Mouse (Mus musculus) neural tube, embryonic 15.5 days (tissue): ENCODE measurements around the gene Slc25a17. TPM values are rescaled to one million over a fixed set of nuclear protein-coding genes. Genes with fewer than 3 reads are reported as not detected.
A peak's percentile ranks its signal among the peaks of the same experiment; 100 is the strongest.

Source experiments
- ATAC-seq: fragments of 200-750 bp; cut with Nextera tagmentation; 2 replicates; pipeline ENCODE4 v1.8.0; 2017; ENCODE audit warnings: mild to moderate bottlenecking, moderate TSS enrichment, moderate library complexity; ENCODE audit not compliant: low FRiP score
- H3K27ac ChIP-seq: fragments of 300-500 bp; sonication (generic); replicated peaks from 2 replicates; pipeline ENCODE4 v1.5.1; 2015; ENCODE audit warnings: mild to moderate bottlenecking, inconsistent platforms
- H3K27me3 ChIP-seq: fragments of 300-500 bp; sonication (generic); replicated peaks from 2 replicates; pipeline ENCODE4 v1.6.1; 2015; ENCODE audit warnings: inconsistent platforms
- H3K36me3 ChIP-seq: fragments of 300-500 bp; sonication (generic); 2 replicates; pipeline ENCODE4 v1.6.1; 2015; ENCODE audit warnings: inconsistent platforms
- H3K4me1 ChIP-seq: fragments of 300-500 bp; sonication (generic); 2 replicates; pipeline ENCODE4 v1.6.1; 2015; ENCODE audit warnings: inconsistent platforms
- H3K4me2 ChIP-seq: fragments of 300-500 bp; sonication (generic); 2 replicates; pipeline ENCODE4 v1.6.1; 2015; ENCODE audit warnings: inconsistent platforms, mild to moderate bottlenecking, moderate library complexity
- H3K4me3 ChIP-seq: fragments of 300-500 bp; sonication (generic); replicated peaks from 2 replicates; pipeline ENCODE4 v1.5.1; 2015; ENCODE audit warnings: mild to moderate bottlenecking, inconsistent platforms
- H3K9ac ChIP-seq: fragments of 300-500 bp; sonication (generic); replicated peaks from 2 replicates; pipeline ENCODE4 v1.6.1; 2015; ENCODE audit warnings: mild to moderate bottlenecking, inconsistent platforms
- H3K9me3 ChIP-seq: fragments of 300-500 bp; sonication (generic); replicated peaks from 2 replicates; pipeline ENCODE4 v1.6.1; 2016; ENCODE audit warnings: inconsistent platforms
- WGBS: fragments of 180-500 bp; shearing (Covaris S2); methylation state at CpG from one replicate; pipeline ENCODE4 v1.1.7; 2015; ENCODE audit warnings: mixed read lengths; 5-methylcytosine and 5-hydroxymethylcytosine counted together
- polyA plus RNA-seq: library from polyadenylated mRNA; unstranded; fragments of >200 nt; fragmentation: Nextera tagmentation; extraction: Ambion mirVana; gene quantifications from 2 replicates; pipeline ENCODE4 v1.2.1, GENCODE M21; 2015

Slc25a17 gene
- polyA plus RNA-seq, 1 experiment from 2014 or later = 134 TPM

DNA sequence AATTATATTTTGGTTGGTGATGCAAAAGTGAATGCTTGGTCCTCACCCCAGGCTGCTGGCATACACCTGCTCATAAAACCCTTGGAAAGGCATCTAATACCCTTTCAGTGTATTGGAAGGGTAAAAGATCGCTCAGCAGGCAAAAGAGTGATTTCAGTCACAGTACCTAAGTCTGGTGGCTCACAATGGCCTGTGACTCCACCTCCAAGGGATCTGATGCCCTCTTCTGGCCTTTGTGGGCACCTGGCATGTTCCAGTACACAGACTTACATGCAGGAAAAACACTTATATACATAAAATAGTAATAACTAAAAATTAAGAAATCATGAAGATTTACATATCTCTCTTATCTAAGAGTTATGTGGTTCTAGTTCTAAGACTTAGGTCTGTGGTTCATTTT lies 8.0 kb downstream of the Slc25a17 start:
- Histone ChIP-seq H3K27me3 (no peaks in the 10 kb centered on the region), H3K36me3 (no peaks in the 10 kb centered on the region), H3K9me3 (no peaks in the 10 kb centered on the region), H3K9ac (no peak overlapping the region), H3K27ac (no peak overlapping the region), H3K4me1 (peaks cover 13% of the 10 kb centered on the region; the same call in 1 of the 2 replicates), H3K4me3 (no peak overlapping the region), H3K4me2 (no peak overlapping the region)
- WGBS = 53% methylated on average over 1 of the region's 1 CpGs
- ATAC-seq = no peak

GRCm38 (mm10) chr15:81350401-81350800 lies 10.2 kb downstream of the Slc25a17 start:
- H3K9me3 ChIP-seq = no peaks in the 10 kb centered on the region
- no peak overlapping the region for H3K4me2 ChIP-seq
- no peaks in the 10 kb centered on the region for H3K27me3 ChIP-seq
- no peak overlapping the region for H3K9ac ChIP-seq
- H3K4me3 ChIP-seq = no peak overlapping the region
- no peak overlapping the region for H3K27ac ChIP-seq
- H3K36me3 ChIP-seq = no peaks in the 10 kb centered on the region
- WGBS = 78% methylated on average over 1 of the region's 1 CpGs
- peaks cover 6% of the 10 kb centered on the region; the same call in 1 of the 2 replicates for H3K4me1 ChIP-seq
- no peak for ATAC-seq

- peaks cover 4% of the 10 kb centered on the region; the same call in 1 of the 2 replicates for H3K36me3 ChIP-seq
- no peak overlapping the region for H3K9ac ChIP-seq
- WGBS = 82% methylated on average over 2 of the region's 2 CpGs
Observed at GRCm38 (mm10) chr15:81348366-81348765, 12.2 kb downstream of the Slc25a17 start.

GRCm38 (mm10) chr15:81347466-81347865 lies 13.1 kb downstream of the Slc25a17 start:
- no peak overlapping the region for H3K9ac ChIP-seq
- peak overlapping the region; percentile 41; the same call in 1 of the 2 replicates for H3K27ac ChIP-seq
- no peak overlapping the region for H3K4me3 ChIP-seq
- H3K9me3 ChIP-seq = no peaks in the 10 kb centered on the region
- ATAC-seq = no peak
- WGBS = 84% methylated on average over 2 of the region's 2 CpGs
- no peak overlapping the region for H3K4me2 ChIP-seq
- peaks cover 12% of the 10 kb centered on the region; the same call in 1 of the 2 replicates for H3K36me3 ChIP-seq
- peaks cover 6% of the 10 kb centered on the region; the same call in 1 of the 2 replicates for H3K4me1 ChIP-seq
- H3K27me3 ChIP-seq = no peaks in the 10 kb centered on the region

More at GRCm38 (mm10) chr15:81348366-81348765, 12.2 kb downstream of the Slc25a17 start:
- Histone ChIP-seq H3K27ac (peak overlapping the region; percentile 41; the same call in 1 of the 2 replicates), H3K4me3 (no peak overlapping the region), H3K27me3 (no peaks in the 10 kb centered on the region), H3K4me2 (no peak overlapping the region), H3K4me1 (peaks cover 6% of the 10 kb centered on the region; the same call in 1 of the 2 replicates), H3K9me3 (no peaks in the 10 kb centered on the region)
- ATAC-seq = no peak

GRCm38 (mm10) chr15:81341426-81341825 lies 19.2 kb downstream of the Slc25a17 start:
- 77% methylated on average over 2 of the region's 2 CpGs for WGBS
- Histone ChIP-seq H3K4me2 (no peak overlapping the region), H3K36me3 (peaks cover 33% of the 10 kb centered on the region), H3K9me3 (no peaks in the 10 kb centered on the region), H3K9ac (no peak overlapping the region), H3K27ac (no peak overlapping the region), H3K4me1 (peaks cover 6% of the 10 kb centered on the region; the same call in 1 of the 2 replicates), H3K4me3 (no peak overlapping the region), H3K27me3 (no peaks in the 10 kb centered on the region)
- no peak for ATAC-seq

DNA sequence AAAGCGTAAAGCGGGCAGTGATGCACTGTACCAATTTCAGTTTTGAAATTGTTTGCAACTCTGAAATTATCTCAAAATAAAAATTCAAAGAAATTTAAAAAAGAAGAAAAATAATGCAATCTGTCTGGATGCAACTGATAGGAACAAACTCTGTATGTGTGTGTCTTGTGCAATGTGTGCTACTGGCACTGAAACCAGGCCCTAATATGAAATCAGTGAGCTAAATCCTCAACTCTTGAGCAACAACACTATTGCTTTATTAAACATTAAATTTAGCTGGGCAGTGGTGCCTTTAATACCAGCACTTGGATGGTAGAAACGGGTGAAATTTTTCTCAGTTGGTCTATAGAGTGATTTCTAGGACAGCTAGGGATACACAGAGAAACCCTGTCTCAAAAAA lies 21.5 kb downstream of the Slc25a17 start:
- ATAC-seq = no peak
- H3K27me3 ChIP-seq = no peaks in the 10 kb centered on the region
- no peaks in the 10 kb centered on the region for H3K9me3 ChIP-seq
- H3K27ac ChIP-seq = no peak overlapping the region
- H3K4me1 ChIP-seq = peaks cover 6% of the 10 kb centered on the region; the same call in 1 of the 2 replicates
- H3K36me3 ChIP-seq = peaks cover 46% of the 10 kb centered on the region
- 95% methylated on average over 3 of the region's 3 CpGs for WGBS
- no peak overlapping the region for H3K4me3 ChIP-seq
- no peak overlapping the region for H3K9ac ChIP-seq
- no peak overlapping the region for H3K4me2 ChIP-seq

GRCm38 (mm10) chr15:81336466-81336865 lies 24.1 kb downstream of the Slc25a17 start:
- whole genome bisulfite sequencing = 91% methylated on average over 5 of the region's 5 CpGs
- no peak for ATAC-seq
- no peak overlapping the region for H3K9ac ChIP-seq
- no peaks in the 10 kb centered on the region for H3K9me3 ChIP-seq
- no peak overlapping the region for H3K4me2 ChIP-seq
- H3K27me3 ChIP-seq = no peaks in the 10 kb centered on the region
- H3K27ac ChIP-seq = no peak overlapping the region
- H3K36me3 ChIP-seq = peaks cover 59% of the 10 kb centered on the region
- H3K4me3 ChIP-seq = no peak overlapping the region
- H3K4me1 ChIP-seq = 0 out of 2 replicates have a peak, but pooled peaks cover 1% of the 10 kb centered on the region

DNA sequence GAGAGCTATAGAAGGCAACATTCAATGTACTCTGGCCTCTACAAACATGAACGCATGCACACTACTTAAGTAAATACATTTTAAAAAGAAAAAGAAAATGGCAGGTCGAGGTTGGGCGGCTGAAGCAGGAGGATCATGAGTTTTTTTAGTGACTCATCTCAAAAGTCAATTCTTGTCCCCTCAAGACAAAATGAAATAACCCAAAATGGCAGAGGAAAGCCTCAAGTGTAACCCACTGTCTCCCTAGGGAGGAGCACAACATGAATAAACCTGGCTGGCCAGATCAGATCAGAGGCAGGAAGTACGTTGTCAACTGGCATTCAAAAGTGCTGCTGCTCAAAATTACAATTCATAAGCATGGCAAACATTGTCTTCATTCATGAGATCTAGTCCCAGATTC lies 28.1 kb downstream of the Slc25a17 start:
- peaks cover 59% of the 10 kb centered on the region for H3K36me3 ChIP-seq
- no peaks in the 10 kb centered on the region for H3K9me3 ChIP-seq
- H3K4me3 ChIP-seq = no peak overlapping the region
- H3K4me1 ChIP-seq = no peaks in the 10 kb centered on the region
- ATAC-seq = no peak
- WGBS = 96% methylated on average over 4 of the region's 4 CpGs
- H3K27ac ChIP-seq = no peak overlapping the region
- no peaks in the 10 kb centered on the region for H3K27me3 ChIP-seq
- no peak overlapping the region for H3K4me2 ChIP-seq
- H3K9ac ChIP-seq = no peak overlapping the region

- Histone ChIP-seq H3K9me3 (no peaks in the 10 kb centered on the region), H3K4me3 (no peak overlapping the region), H3K4me1 (no peaks in the 10 kb centered on the region), H3K4me2 (no peak overlapping the region), H3K9ac (no peak overlapping the region), H3K27ac (no peak overlapping the region), H3K27me3 (no peaks in the 10 kb centered on the region), H3K36me3 (peaks cover 52% of the 10 kb centered on the region)
- ATAC-seq = no peak
- WGBS = 72% methylated on average over 3 of the region's 3 CpGs
Observed at GRCm38 (mm10) chr15:81330816-81331433, 29.7 kb downstream of the Slc25a17 start.

DNA sequence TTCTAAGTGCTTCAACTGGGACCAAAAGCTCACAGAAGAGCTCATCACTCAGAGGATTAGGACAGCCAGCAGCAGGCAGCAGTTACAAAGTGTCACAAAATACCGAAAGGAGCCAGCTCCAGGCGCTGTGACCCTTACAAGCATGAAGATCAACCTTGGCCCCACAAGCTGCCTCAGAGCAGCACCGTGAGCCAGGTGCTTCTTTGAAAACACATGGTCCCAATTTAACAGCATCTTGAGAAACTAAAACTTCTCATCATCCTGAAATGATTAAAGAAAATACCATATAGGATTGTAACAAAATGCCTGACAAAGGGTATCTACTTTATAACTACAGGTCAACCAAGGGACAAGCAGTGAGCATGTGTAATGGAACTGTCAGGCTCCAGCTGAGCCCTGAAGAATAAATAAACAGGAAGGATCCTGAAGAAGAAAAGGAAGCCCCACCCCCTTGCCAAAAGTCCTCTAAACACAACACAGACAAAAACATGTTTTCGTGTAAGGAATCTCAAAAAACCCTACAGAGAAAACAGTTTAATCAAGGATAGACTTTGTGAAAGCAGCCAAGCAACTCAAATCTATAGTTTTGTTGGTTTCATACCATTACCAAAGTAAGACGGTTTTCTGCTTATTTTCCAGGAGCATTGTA lies 30.8 kb downstream of the Slc25a17 start:
- H3K27me3 ChIP-seq = no peaks in the 10 kb centered on the region
- H3K4me2 ChIP-seq = no peak overlapping the region
- no peaks in the 10 kb centered on the region for H3K4me1 ChIP-seq

DNA sequence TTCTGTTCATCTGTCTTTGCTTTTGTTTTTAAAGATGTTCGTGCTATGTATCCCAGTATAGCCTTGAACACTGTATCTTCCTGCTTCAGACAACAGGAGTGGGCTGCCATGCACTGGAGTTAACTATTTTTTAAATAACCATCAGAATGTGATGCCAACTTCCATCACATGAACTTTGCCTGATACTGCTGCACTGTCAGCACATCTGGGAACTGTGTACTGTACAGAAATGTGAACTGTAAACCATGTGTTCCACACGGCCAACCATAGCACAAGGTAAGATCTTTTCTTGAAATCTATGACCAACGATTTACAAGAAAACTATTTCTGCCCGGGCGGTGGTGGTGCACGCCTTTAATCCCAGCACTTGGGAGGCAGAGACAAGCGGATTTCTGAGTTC lies 33.1 kb downstream of the Slc25a17 start:
- ATAC-seq = no peak

More for the DNA sequence above, 30.8 kb downstream of the Slc25a17 start:
- Histone ChIP-seq H3K9ac (no peak overlapping the region), H3K9me3 (no peaks in the 10 kb centered on the region), H3K4me3 (no peak overlapping the region), H3K27ac (no peak overlapping the region), H3K36me3 (peaks cover 52% of the 10 kb centered on the region)
- no peak for ATAC-seq
- 47% methylated on average over 5 of the region's 5 CpGs for WGBS

DNA sequence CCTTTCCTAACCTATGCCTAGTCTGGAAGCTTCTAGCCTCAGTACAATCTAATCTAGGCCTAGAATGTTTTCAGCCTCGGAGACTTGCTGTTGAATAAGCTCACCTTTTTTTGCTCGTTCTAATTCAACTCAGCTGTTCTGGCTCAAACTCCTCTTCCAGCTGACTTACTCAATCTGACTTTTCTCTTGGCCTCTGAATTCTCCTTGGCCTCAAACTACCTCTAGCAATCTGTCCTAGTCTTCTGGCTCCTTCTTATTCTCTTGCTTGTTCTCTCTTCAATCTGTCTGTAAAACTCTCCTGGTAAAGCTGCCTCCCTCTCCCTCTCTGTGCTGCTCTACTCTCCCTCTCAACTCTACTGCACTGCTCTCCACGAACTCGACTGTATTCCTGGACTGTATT lies 35.6 kb downstream of the Slc25a17 start:
- Histone ChIP-seq H3K27ac (no peak overlapping the region), H3K36me3 (peaks cover 54% of the 10 kb centered on the region), H3K4me1 (no peaks in the 10 kb centered on the region), H3K4me2 (no peak overlapping the region), H3K9me3 (no peaks in the 10 kb centered on the region), H3K4me3 (no peak overlapping the region), H3K27me3 (no peaks in the 10 kb centered on the region), H3K9ac (no peak overlapping the region)
- 86% methylated on average over 4 of the region's 4 CpGs for WGBS
- ATAC-seq = no peak

More for the DNA sequence above, 33.1 kb downstream of the Slc25a17 start:
- Histone ChIP-seq H3K9me3 (no peaks in the 10 kb centered on the region), H3K9ac (no peak overlapping the region), H3K4me2 (no peak overlapping the region), H3K36me3 (peaks cover 37% of the 10 kb centered on the region), H3K27ac (no peak overlapping the region), H3K4me3 (no peak overlapping the region), H3K27me3 (no peaks in the 10 kb centered on the region), H3K4me1 (no peaks in the 10 kb centered on the region)
- WGBS = 96% methylated on average over 7 of the region's 7 CpGs
